Mouse (Mus musculus) myocyte (in vitro differentiated cells): ENCODE data around the gene Spata5. TPM values are rescaled to one million over a fixed set of nuclear protein-coding genes. Genes with fewer than 3 reads are reported as not detected.

Experiments
- H3K27me3 ChIP-seq: one replicate; pipeline ENCODE4 v1.6.1; 2011; ENCODE audit not compliant: control insufficient read depth, insufficient read depth, insufficient read length
- H3K36me3 ChIP-seq: one replicate; pipeline ENCODE4 v1.6.1; 2011; ENCODE audit not compliant: control insufficient read depth, insufficient read depth
- H3K4me2 ChIP-seq: one replicate; pipeline ENCODE4 v1.6.1; 2011; ENCODE audit warnings: low read depth, control low read depth
- H3K4me3 ChIP-seq: one replicate; pipeline ENCODE4 v1.5.1; 2011; ENCODE audit warnings: mild to moderate bottlenecking, control low read depth, moderate library complexity
- H3K79me2 ChIP-seq: one replicate; pipeline ENCODE4 v1.6.1; 2011; ENCODE audit not compliant: control insufficient read depth, insufficient read depth
- H3ac ChIP-seq: one replicate; pipeline ENCODE4 v1.6.1; 2011; ENCODE audit not compliant: control insufficient read depth, insufficient read length
- CEBPB ChIP-seq: IDR thresholded peaks from 2 replicates; pipeline ENCODE4 v1.6.1; 2011; ENCODE audit warnings: mild to moderate bottlenecking, moderate library complexity; ENCODE audit not compliant: poor library complexity, insufficient read depth, severe bottlenecking
- E2F4 ChIP-seq: IDR thresholded peaks from one replicate; pipeline ENCODE4 v1.6.1; 2011; ENCODE audit warnings: mild to moderate bottlenecking, control low read depth, moderate library complexity; ENCODE audit not compliant: insufficient read depth
- MAX ChIP-seq: IDR thresholded peaks from one replicate; pipeline ENCODE4 v1.6.1; 2011; ENCODE audit warnings: low read depth, mild to moderate bottlenecking, control low read depth
- MYOD1 ChIP-seq, 3 experiments: IDR thresholded peaks; one replicate each; pipeline ENCODE4 v1.6.1; 2011; ENCODE audit warnings: control low read depth in 2 of 3, low read depth in 2 of 3, mild to moderate bottlenecking in 2 of 3, moderate library complexity in 1 of 3; ENCODE audit not compliant: insufficient read length in 2 of 3, control insufficient read depth in 1 of 3
- MYOG ChIP-seq, 3 experiments: IDR thresholded peaks; one replicate each; pipeline ENCODE4 v1.6.1; 2011; ENCODE audit warnings: control low read depth in 2 of 3, low read depth in 2 of 3, mild to moderate bottlenecking in 2 of 3; ENCODE audit not compliant: insufficient read length in 2 of 3, control insufficient read depth in 1 of 3, insufficient read depth in 1 of 3
- POLR2A ChIP-seq: IDR thresholded peaks from one replicate; pipeline ENCODE4 v1.6.1; 2011; ENCODE audit warnings: low read depth, mild to moderate bottlenecking, control low read depth, moderate library complexity; ENCODE audit not compliant: insufficient read length
- POLR2AphosphoS2 ChIP-seq: IDR thresholded peaks from one replicate; pipeline ENCODE4 v1.6.1; 2011; ENCODE audit warnings: low read depth, control low read depth; ENCODE audit not compliant: insufficient read length
- REST ChIP-seq: IDR thresholded peaks from one replicate; pipeline ENCODE4 v1.6.1; 2011; ENCODE audit warnings: mild to moderate bottlenecking, control low read depth, moderate library complexity; ENCODE audit not compliant: insufficient read depth, insufficient read length
- SRF ChIP-seq: IDR thresholded peaks from one replicate; pipeline ENCODE4 v1.6.1; 2011; ENCODE audit warnings: low read depth; ENCODE audit not compliant: control insufficient read depth, insufficient read length
- TCF12 ChIP-seq: IDR thresholded peaks from one replicate; pipeline ENCODE4 v1.6.1; 2011; ENCODE audit warnings: mild to moderate bottlenecking, control low read depth; ENCODE audit not compliant: poor library complexity, insufficient read depth, severe bottlenecking
- TCF3 ChIP-seq: IDR thresholded peaks from one replicate; pipeline ENCODE4 v1.6.1; 2011; ENCODE audit warnings: low read depth, control low read depth; ENCODE audit not compliant: insufficient read length
- USF1 ChIP-seq: IDR thresholded peaks from one replicate; pipeline ENCODE4 v1.6.1; 2011; ENCODE audit warnings: low read depth, mild to moderate bottlenecking, control low read depth, moderate library complexity
- polyA plus RNA-seq: library from polyadenylated mRNA; unstranded; fragments of >200 nt; fragmentation: generic; extraction: Trizol; gene quantifications from one replicate; pipeline ENCODE4 v1.2.1, GENCODE M21; 2012; ENCODE audit warnings: missing spikeins

Gene Spata5
- polyA plus RNA-seq, 1 experiment = 24.2 TPM

GRCm38 (mm10) chr3:37379201-37379600, 40.5 kb upstream of the Spata5 start:
- Histone ChIP-seq H3K79me2 (no peaks in the 10 kb centered on the region), H3K4me2 (no peak overlapping the region), H3K4me3 (no peak overlapping the region), H3ac (no peak overlapping the region), H3K27me3 (no peaks in the 10 kb centered on the region), H3K36me3 (no peaks in the 10 kb centered on the region)
- no peak for TF ChIP-seq REST
- TF ChIP-seq E2F4 = no peak
- TF ChIP-seq SRF = no peak
- TF ChIP-seq MAX = no peak
- TF ChIP-seq CEBPB = no peak
- no peak for TF ChIP-seq MYOG (IDR thresholded peaks at IDR 0.05; ENCODE audit: control insufficient read depth in 1 of 3, insufficient read depth in 1 of 3, insufficient read length in 2 of 3, low read depth in 2 of 3)
- no peak for TF ChIP-seq TCF3
- no peak for TF ChIP-seq POLR2AphosphoS2
- no peak for TF ChIP-seq MYOD1 (IDR thresholded peaks at IDR 0.05; ENCODE audit: control insufficient read depth in 1 of 3, insufficient read length in 2 of 3, low read depth in 2 of 3)
- no peak for TF ChIP-seq USF1

GRCm38 (mm10) chr3:37379930-37380881, 39.5 kb upstream of the Spata5 start:
- Histone ChIP-seq H3K4me2 (no peak overlapping the region), H3K27me3 (no peaks in the 10 kb centered on the region), H3K36me3 (no peaks in the 10 kb centered on the region), H3K4me3 (no peak overlapping the region), H3ac (no peak overlapping the region), H3K79me2 (no peaks in the 10 kb centered on the region)
- TF ChIP-seq MYOG (IDR thresholded peaks at IDR 0.05; ENCODE audit: control insufficient read depth in 1 of 3, insufficient read depth in 1 of 3, insufficient read length in 2 of 3, low read depth in 2 of 3) = no peak
- TF ChIP-seq POLR2A = no peak
- no peak for TF ChIP-seq REST
- TF ChIP-seq TCF12 = no peak
- no peak for TF ChIP-seq POLR2AphosphoS2
- no peak for TF ChIP-seq E2F4
- TF ChIP-seq MYOD1 (IDR thresholded peaks at IDR 0.05; ENCODE audit: control insufficient read depth in 1 of 3, insufficient read length in 2 of 3, low read depth in 2 of 3) = no peak
- no peak for TF ChIP-seq MAX
- no peak for TF ChIP-seq USF1
- TF ChIP-seq CEBPB = no peak
- no peak for TF ChIP-seq TCF3

GRCm38 (mm10) chr3:37381457-37381856, 38.2 kb upstream of the Spata5 start:
- no peak overlapping the region for H3ac ChIP-seq
- no peaks in the 10 kb centered on the region for H3K27me3 ChIP-seq
- TF ChIP-seq CEBPB (no peak), SRF (no peak), MYOD1 (IDR thresholded peaks at IDR 0.05; ENCODE audit: control insufficient read depth in 1 of 3, insufficient read length in 2 of 3, low read depth in 2 of 3) (peak in 1 of 3 experiments; percentile 12), POLR2A (no peak)
- H3K36me3 ChIP-seq = no peaks in the 10 kb centered on the region
- no peak overlapping the region for H3K4me3 ChIP-seq
- H3K79me2 ChIP-seq = no peaks in the 10 kb centered on the region
- H3K4me2 ChIP-seq = no peak overlapping the region

GRCm38 (mm10) chr3:37383096-37383765, 36.5 kb upstream of the Spata5 start:
- no peaks in the 10 kb centered on the region for H3K79me2 ChIP-seq
- H3K27me3 ChIP-seq = no peaks in the 10 kb centered on the region
- H3K4me2 ChIP-seq = no peak overlapping the region
- no peak for TF ChIP-seq MAX
- no peak for TF ChIP-seq TCF3
- TF ChIP-seq POLR2AphosphoS2 = no peak
- TF ChIP-seq MYOG (IDR thresholded peaks at IDR 0.05; ENCODE audit: control insufficient read depth in 1 of 3, insufficient read depth in 1 of 3, insufficient read length in 2 of 3, low read depth in 2 of 3) = no peak
- TF ChIP-seq SRF = no peak
- TF ChIP-seq E2F4 = no peak
- no peak for TF ChIP-seq MYOD1 (IDR thresholded peaks at IDR 0.05; ENCODE audit: control insufficient read depth in 1 of 3, insufficient read length in 2 of 3, low read depth in 2 of 3)
- TF ChIP-seq POLR2A = no peak
- TF ChIP-seq USF1 = no peak
- no peak for TF ChIP-seq REST
- TF ChIP-seq TCF12 = no peak
- TF ChIP-seq CEBPB = no peak
- H3K36me3 ChIP-seq = no peaks in the 10 kb centered on the region
- no peak overlapping the region for H3K4me3 ChIP-seq
- no peak overlapping the region for H3ac ChIP-seq
